Mouse (Mus musculus) liver, adult 2 months (tissue): ENCODE results near the gene Ip6k1. TPM values are rescaled to one million over a fixed set of nuclear protein-coding genes. Genes with fewer than 3 reads are reported as not detected.
A peak's percentile ranks its signal among the peaks of the same experiment; 100 is the strongest.

Source experiments
- DNase-seq: peaks from one replicate; pipeline ENCODE4 v3.0.0-alpha.2; 2011; ENCODE audit warnings: low read depth, low spot score; ENCODE audit errors: extremely low read depth
- H3K27ac ChIP-seq: fragments of 200-500 bp; replicated peaks from 2 replicates; pipeline ENCODE4 v1.5.1; 2012; ENCODE audit warnings: low read depth, mild to moderate bottlenecking, control low read depth, inconsistent platforms, low read length; ENCODE audit not compliant: insufficient read depth
- H3K27me3 ChIP-seq: fragments of 200-500 bp; 2 replicates; pipeline ENCODE4 v1.6.1; 2012; ENCODE audit warnings: mild to moderate bottlenecking, moderate library complexity, low read length, inconsistent platforms; ENCODE audit not compliant: control insufficient read depth, insufficient read depth
- H3K36me3 ChIP-seq: fragments of 200-500 bp; 2 replicates; pipeline ENCODE4 v1.6.1; 2012; ENCODE audit warnings: low read length, inconsistent platforms; ENCODE audit not compliant: control insufficient read depth, insufficient read depth
- H3K4me1 ChIP-seq: fragments of 200-500 bp; 2 replicates; pipeline ENCODE4 v1.6.1; 2011; ENCODE audit warnings: low read length; ENCODE audit not compliant: control insufficient read depth, insufficient read depth
- H3K4me3 ChIP-seq: fragments of 200-500 bp; 2 replicates; pipeline ENCODE4 v1.5.1; 2011; ENCODE audit warnings: low read depth, mild to moderate bottlenecking, control low read depth, low read length, moderate library complexity; ENCODE audit not compliant: insufficient read depth
- H3K79me2 ChIP-seq: fragments of 200-500 bp; 2 replicates; pipeline ENCODE4 v1.6.1; 2012; ENCODE audit warnings: inconsistent platforms, mild to moderate bottlenecking, low read length, moderate library complexity; ENCODE audit not compliant: control insufficient read depth, insufficient read depth
- H3K9ac ChIP-seq: fragments of 200-500 bp; 2 replicates; pipeline ENCODE4 v1.6.1; 2012; ENCODE audit warnings: low read depth, mild to moderate bottlenecking, control low read depth, inconsistent platforms, low read length
- CTCF ChIP-seq: fragments of 200-500 bp; IDR thresholded peaks from 2 replicates; pipeline ENCODE4 v1.5.1; 2011; ENCODE audit warnings: low read depth, low read length, control low read depth
- POLR2A ChIP-seq: fragments of 200-500 bp; IDR thresholded peaks from 2 replicates; pipeline ENCODE4 v1.6.1; 2011; ENCODE audit warnings: low read length, control low read depth; ENCODE audit not compliant: insufficient read depth; ENCODE audit errors: extremely low read depth
- WGBS: fragments of 180-500 bp; shearing (Covaris S2); methylation state at CpG from one replicate; pipeline ENCODE4 v1.1.7; 2018; 5-methylcytosine and 5-hydroxymethylcytosine counted together
- polyA plus RNA-seq: library from polyadenylated mRNA; depleted of rRNA; stranded (reverse); fragments of >200 nt; gene quantifications from 2 replicates; pipeline ENCODE4 v1.2.3, GENCODE M21; 2012; rRNA removed
- total RNA-seq: library from RNA; depleted of rRNA; stranded (reverse); fragments of >200 nt; gene quantifications from 2 replicates; pipeline ENCODE4 v1.2.3, GENCODE M21; 2014; rRNA removed

The Ip6k1 gene
- total and polyA plus RNA-seq, 2 experiments, result 40.1 to 46.3 TPM

DNA sequence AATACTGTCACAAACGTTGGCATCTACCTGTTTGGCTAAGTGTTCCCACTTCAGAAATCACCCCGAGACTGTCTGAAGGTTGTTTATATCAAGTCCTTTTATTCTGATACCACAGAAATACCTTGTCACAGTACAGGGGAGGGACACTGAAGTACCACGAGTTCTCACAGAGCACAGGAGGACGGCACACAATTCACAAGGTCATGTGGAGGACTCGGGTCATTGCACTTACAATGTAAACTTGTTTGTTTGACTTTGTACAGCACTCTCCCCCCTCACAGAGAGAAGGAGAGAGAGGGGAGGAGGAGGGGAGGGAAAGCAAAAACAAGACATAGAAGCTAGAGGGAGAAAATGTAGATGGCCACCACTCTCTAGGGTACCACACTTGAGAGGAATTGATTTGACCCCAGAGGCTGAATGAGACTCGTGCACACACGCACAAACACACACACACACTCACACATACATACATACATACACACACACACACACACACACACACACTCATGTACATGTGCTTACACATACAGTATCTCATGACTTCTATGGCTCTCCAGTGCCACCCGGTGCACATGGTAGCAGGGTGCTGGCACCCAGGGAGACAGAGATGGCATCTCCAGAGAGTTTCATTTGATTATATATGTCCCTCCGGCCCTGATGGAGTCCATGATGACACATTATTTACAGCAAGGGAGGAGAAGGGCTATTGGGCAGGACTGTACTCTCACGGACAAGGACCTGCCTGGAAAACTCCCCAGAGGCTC lies 93.8 kb downstream of the Ip6k1 start:
- H3K4me1 ChIP-seq, result peaks cover 11% of the 10 kb centered on the region
- H3K4me3 ChIP-seq, result no peak overlapping the region
- WGBS, result 33% methylated on average over 10 of the region's 10 CpGs
- TF ChIP-seq POLR2A, result no peak
- 0 out of 2 replicates have a peak, but pooled peaks have one; percentile 6 for TF ChIP-seq CTCF
- H3K79me2 ChIP-seq, result peaks cover 3% of the 10 kb centered on the region; the same call in 1 of the 2 replicates
- peak overlapping the region; percentile 37 for H3K27ac ChIP-seq
- peak; percentile 90 for DNase-seq
- no peak overlapping the region for H3K9ac ChIP-seq
- H3K27me3 ChIP-seq, result no peaks in the 10 kb centered on the region
- H3K36me3 ChIP-seq, result peaks cover 2% of the 10 kb centered on the region; the same call in 1 of the 2 replicates

Other genes starting within 250 kb of the Ip6k1 start
- gene Rbm5, start 231.5 kb upstream of the Ip6k1 start, total RNA-seq, result 46.2 and 48.3 TPM in 2 replicates
- gene Rbm5, start 231.5 kb upstream of the Ip6k1 start, polyA plus RNA-seq, result 18.1 and 31.3 TPM in 2 replicates
- 31.8 and 34.4 TPM in 2 replicates for gene Rbm6, start 129.3 kb upstream of the Ip6k1 start, total RNA-seq
- gene Rbm6, start 129.3 kb upstream of the Ip6k1 start, polyA plus RNA-seq, result 8.3 and 9.9 TPM in 2 replicates
- gene Mon1a, start 114.3 kb upstream of the Ip6k1 start, total RNA-seq, result 9.2 and 12.4 TPM in 2 replicates
- gene Mon1a, start 114.3 kb upstream of the Ip6k1 start, polyA plus RNA-seq, result 29.2 and 29.6 TPM in 2 replicates
- 0.18 and 0.27 TPM in 2 replicates for gene Mst1r, start 95.6 kb upstream of the Ip6k1 start, total RNA-seq
- gene Mst1r, start 95.6 kb upstream of the Ip6k1 start, polyA plus RNA-seq, result 0.70 and 1.2 TPM in 2 replicates
- not detected in 2 replicates for gene Actl11, start 74.0 kb upstream of the Ip6k1 start, total RNA-seq
- gene Actl11, start 74.0 kb upstream of the Ip6k1 start, polyA plus RNA-seq, result not detected in 2 replicates
- gene Camkv, start 66.8 kb upstream of the Ip6k1 start, total RNA-seq, result 0.07 TPM in 1 of 2 replicates, not detected in the other
- not detected in 2 replicates for gene Camkv, start 66.8 kb upstream of the Ip6k1 start, polyA plus RNA-seq
- gene Traip, start 52.4 kb upstream of the Ip6k1 start, total RNA-seq, result 0.18 and 0.40 TPM in 2 replicates
- 0.12 and 0.21 TPM in 2 replicates for gene Traip, start 52.4 kb upstream of the Ip6k1 start, polyA plus RNA-seq
- gene Uba7, start 27.0 kb upstream of the Ip6k1 start, total RNA-seq, result 16.4 and 22.0 TPM in 2 replicates
- gene Uba7, start 27.0 kb upstream of the Ip6k1 start, polyA plus RNA-seq, result 19.3 and 30.6 TPM in 2 replicates
- not detected in 2 replicates for gene Gm20661, start 19.4 kb upstream of the Ip6k1 start, total RNA-seq
- 0.10 TPM in 1 of 2 replicates, not detected in the other for gene Gm20661, start 19.4 kb upstream of the Ip6k1 start, polyA plus RNA-seq
- gene Inka1, start 16.6 kb upstream of the Ip6k1 start, total RNA-seq, result 0.87 and 1.3 TPM in 2 replicates
- gene Inka1, start 16.6 kb upstream of the Ip6k1 start, polyA plus RNA-seq, result 1.1 and 1.7 TPM in 2 replicates
- not detected in 2 replicates for gene Cdhr4, start 10.0 kb upstream of the Ip6k1 start, total RNA-seq
- 0.19 and 0.44 TPM in 2 replicates for gene Cdhr4, start 10.0 kb upstream of the Ip6k1 start, polyA plus RNA-seq
- 1.7 TPM in 1 of 2 replicates, not detected in the other for gene Gm20662, start 6.2 kb upstream of the Ip6k1 start, total RNA-seq
- gene Gm20662, start 6.2 kb upstream of the Ip6k1 start, polyA plus RNA-seq, result 0.44 and 0.76 TPM in 2 replicates
- gene Gmppb, start 46.7 kb downstream of the Ip6k1 start, total RNA-seq, result 14.0 and 54.7 TPM in 2 replicates
- gene Gmppb, start 46.7 kb downstream of the Ip6k1 start, polyA plus RNA-seq, result 16.5 and 21.4 TPM in 2 replicates
- 0.37 and 0.47 TPM in 2 replicates for gene Amigo3, start 50.7 kb downstream of the Ip6k1 start, total RNA-seq
- 1.2 and 2.8 TPM in 2 replicates for gene Amigo3, start 50.7 kb downstream of the Ip6k1 start, polyA plus RNA-seq
- 143 and 177 TPM in 2 replicates for gene Mst1, start 77.9 kb downstream of the Ip6k1 start, total RNA-seq
- 203 and 264 TPM in 2 replicates for gene Mst1, start 77.9 kb downstream of the Ip6k1 start, polyA plus RNA-seq
- gene Rnf123, start 80.8 kb downstream of the Ip6k1 start, total RNA-seq, result 19.6 and 29.6 TPM in 2 replicates
- 79.8 and 97.5 TPM in 2 replicates for gene Rnf123, start 80.8 kb downstream of the Ip6k1 start, polyA plus RNA-seq
- 53.3 and 54.3 TPM in 2 replicates for gene Apeh, start 92.1 kb downstream of the Ip6k1 start, total RNA-seq
- 89.0 and 116 TPM in 2 replicates for gene Apeh, start 92.1 kb downstream of the Ip6k1 start, polyA plus RNA-seq
- under 0.01 TPM in 2 replicates for gene Bsn, start 187.9 kb downstream of the Ip6k1 start, total RNA-seq
- under 0.01 TPM in 1 of 2 replicates, not detected in the other for gene Bsn, start 187.9 kb downstream of the Ip6k1 start, polyA plus RNA-seq